Mouse (Mus musculus) heart, postnatal 0 days (tissue): ENCODE data around the gene Trmu.

Source experiments
- CTCF ChIP-seq: IDR thresholded peaks from 2 replicates; pipeline ENCODE4 v1.5.1; 2016; ENCODE audit warnings: antibody characterized with exemption, control low read depth, low read depth
- EP300 ChIP-seq: IDR thresholded peaks from 2 replicates; pipeline ENCODE4 v1.6.1; 2016; ENCODE audit warnings: antibody characterized with exemption, low read depth

DNA sequence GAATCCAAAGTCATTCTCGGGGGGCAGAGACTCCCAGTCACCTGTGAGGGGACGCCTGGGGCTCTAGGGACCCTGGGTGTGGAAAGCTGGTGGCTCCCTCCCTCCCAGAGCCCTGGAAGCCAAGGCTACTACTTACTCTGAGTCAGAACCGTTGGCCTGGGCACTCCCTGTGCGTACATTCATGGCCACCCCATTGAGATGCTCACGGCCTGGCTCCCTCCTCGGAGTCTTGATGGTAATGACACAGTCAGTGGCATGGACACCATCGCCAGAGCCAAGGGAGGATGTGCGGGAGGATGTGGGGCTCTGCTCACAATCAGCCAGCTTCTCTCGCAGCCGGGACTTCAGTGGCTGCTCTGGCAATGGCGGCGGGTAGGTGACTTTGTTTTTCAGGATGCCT is 21.7 kb downstream of the Trmu start:
- TF ChIP-seq CTCF, result no peak
- no peak for TF ChIP-seq EP300
